12 mouse cellular contexts compared by ENCODE assay signal in genomic region chr4:149878021-149878449, GRCm38 (mm10).
A peak's percentile ranks its signal among the peaks of the same experiment; 100 is the strongest.
DNase-seq lines count a peak whose midpoint lies in the region; ATAC-seq lines count a peak whose summit lies in the region.
"Had no signal": no experiment of that assay in that cellular context is flagged by ENCODE, and none has a peak within 500 bp of the region (broad histone marks: within the 10 kb centered on the region; RNA-seq: fewer than 3 reads in every experiment).

No protein-coding gene starts in this region.

- H3K4me1 ChIP-seq in kidney, embryonic 16.5 days (ENCODE audit: insufficient read depth, low read length): peaks cover 57% of the 10 kb centered on the region
- peaks cover 48% of the 10 kb centered on the region for H3K4me1 ChIP-seq in embryonic facial prominence, embryonic 12.5 days

- H3K36me3 ChIP-seq in kidney, embryonic 16.5 days (ENCODE audit: insufficient read depth, low read length): no peaks in the 10 kb centered on the region
- no peaks in the 10 kb centered on the region for H3K36me3 ChIP-seq in embryonic facial prominence, embryonic 12.5 days
- H3K36me3 ChIP-seq: heart, embryonic 13.5 days had no signal

- peak overlapping the region; percentile 28; the same call in 1 of the 2 replicates for H3K9ac ChIP-seq in kidney, embryonic 16.5 days (replicated peaks; ENCODE audit: low read length)
- H3K9ac ChIP-seq in embryonic facial prominence, embryonic 12.5 days: peak overlapping the region; percentile 27; the same call in 1 of the 2 replicates
- H3K9ac ChIP-seq: heart, embryonic 13.5 days; liver, embryonic 14.5 days had no signal

- H3K27me3 ChIP-seq in kidney, embryonic 16.5 days (ENCODE audit: insufficient read depth, low read length): no peaks in the 10 kb centered on the region
- 0 out of 2 replicates have a peak, but pooled peaks cover 3% of the 10 kb centered on the region for H3K27me3 ChIP-seq in embryonic facial prominence, embryonic 12.5 days

- no peak overlapping the region for H3K4me2 ChIP-seq in kidney, embryonic 16.5 days (replicated peaks; ENCODE audit: low read depth, low read length)
- no peak overlapping the region for H3K4me2 ChIP-seq in embryonic facial prominence, embryonic 12.5 days (replicated peaks)
- H3K4me2 ChIP-seq: heart, embryonic 13.5 days had no signal

- DNase-seq in cerebellum, postnatal 10 days: peak; percentile 76 to 84
- DNase-seq in cerebellum, postnatal 4 days (ENCODE audit: low spot score in 2 of 2): no peak
- no peak for DNase-seq in kidney, adult 11 months
- DNase-seq in lung, adult 18-20 months: peak; percentile 77 to 80
- DNase-seq in liver: no peak
- no peak for DNase-seq in embryo, embryonic 10.5 days (ENCODE audit: low spot score)
- DNase-seq: B cell, adult 2 months; thymus, adult 18-20 months had no signal

- H3K4me3 ChIP-seq in kidney, embryonic 16.5 days (ENCODE audit: low read length): no peak overlapping the region
- no peak overlapping the region for H3K4me3 ChIP-seq in embryonic facial prominence, embryonic 12.5 days
- H3K4me3 ChIP-seq: heart, embryonic 13.5 days had no signal

- no peaks in the 10 kb centered on the region for H3K9me3 ChIP-seq in kidney, embryonic 16.5 days (ENCODE audit: low read length)
- no peaks in the 10 kb centered on the region for H3K9me3 ChIP-seq in embryonic facial prominence, embryonic 12.5 days
- H3K9me3 ChIP-seq: heart, embryonic 13.5 days had no signal

- ATAC-seq in kidney, embryonic 16.5 days (ENCODE audit: low FRiP score, low TSS enrichment): no peak
- no peak for ATAC-seq in embryonic facial prominence, embryonic 12.5 days (ENCODE audit: insufficient number of reproducible peaks, insufficient read depth, low FRiP score, low TSS enrichment)

- WGBS in kidney, embryonic 16.5 days: 47% methylated on average over 6 of the region's 6 CpGs
- 36% methylated on average over 6 of the region's 6 CpGs for WGBS in embryonic facial prominence, embryonic 12.5 days

- H3K27ac ChIP-seq in kidney, embryonic 16.5 days (ENCODE audit: low read length): no peak overlapping the region
- H3K27ac ChIP-seq in embryonic facial prominence, embryonic 12.5 days: peak overlapping the region; percentile 77; the same call in 1 of the 2 replicates
- H3K27ac ChIP-seq: heart, embryonic 13.5 days; liver, embryonic 14.5 days had no signal

Comparison
In these comparisons a context has a peak if more than half of its experiments do, and no peak if none do; other contexts are left out.
1. DNase-seq: peak in cerebellum, postnatal 10 days (2 of 2) and lung, adult 18-20 months (2 of 2); none in cerebellum, postnatal 4 days (0 of 2), kidney, adult 11 months (single experiment), liver (single experiment) and embryo, embryonic 10.5 days (single experiment).